10 mouse cellular contexts compared by ENCODE assay signal in genomic region chr19:12463722-12464035, GRCm38 (mm10). TPM values are rescaled to one million over a fixed set of nuclear protein-coding genes. Genes with fewer than 3 reads are reported as not detected.
DNase-seq lines count a peak whose midpoint lies in the region; ATAC-seq and TF ChIP-seq lines count a peak whose summit lies in the region.
"Had no signal": no experiment of that assay in that cellular context is flagged by ENCODE, and none has a peak within 500 bp of the region (broad histone marks: within the 10 kb centered on the region; RNA-seq: fewer than 3 reads in every experiment).

No protein-coding gene starts in this region.

- no peak for TF ChIP-seq RAD21 in CH12.LX (IDR thresholded peaks at IDR 0.05; ENCODE audit: low read depth, low read length)

- no peak for TF ChIP-seq CTCF in CH12.LX (conservative IDR thresholded peaks at IDR 0.05 in 1 of 2, IDR thresholded peaks at IDR 0.05 in 1 of 2; ENCODE audit: low read depth in 2 of 2, low read length in 2 of 2)

- TF ChIP-seq EP300 in CH12.LX (IDR thresholded peaks at IDR 0.05; ENCODE audit: low read length) = no peak

- peaks cover 2% of the 10 kb centered on the region; the same call in 1 of the 2 replicates for H3K4me1 ChIP-seq in kidney, embryonic 15.5 days
- peaks cover 11 to 31% of the 10 kb centered on the region in 2 experiments for H3K4me1 ChIP-seq in CH12.LX (ENCODE audit: control insufficient read depth in 1 of 2, insufficient read depth in 2 of 2)
- 0 out of 2 replicates have a peak, but pooled peaks cover 3% of the 10 kb centered on the region for H3K4me1 ChIP-seq in brown adipose tissue, adult 24 weeks (ENCODE audit: control insufficient read depth, insufficient read depth, insufficient read length, low read length)

- no peaks in the 10 kb centered on the region for H3K27me3 ChIP-seq in kidney, embryonic 15.5 days
- H3K27me3 ChIP-seq in CH12.LX (replicated peaks) = no peaks in the 10 kb centered on the region

- no peak; the same call in 1 of the 2 replicates for ATAC-seq in kidney, embryonic 15.5 days (replicated peaks; ENCODE audit: low FRiP score)
- no peak for ATAC-seq in activated CD4-positive, CD25-positive, alpha-beta regulatory T cell, adult 4 months

- in situ Hi-C loops in CH12.LX (cut with MboI; ENCODE audit: low pct_ligation_motif_present, low pct_unique_long_range_greater_than_20kb, low sequenced_read_pairs) = loop anchor here (5.0 kb wide), 1 partner anchor 39 kb away; the partner anchor contains the start of gene Dtx4

- H3K9me3 ChIP-seq in kidney, embryonic 15.5 days (replicated peaks) = no peaks in the 10 kb centered on the region
- no peaks in the 10 kb centered on the region for H3K9me3 ChIP-seq in CH12.LX (replicated peaks; ENCODE audit: low read length)

- H3K27ac ChIP-seq in kidney, embryonic 15.5 days = 0 out of 2 replicates have a peak overlapping the region, but pooled peaks have one; percentile 18
- H3K27ac ChIP-seq in CH12.LX (ENCODE audit: insufficient read depth, low read depth) = peak overlapping the region; percentile 96
- H3K27ac ChIP-seq in brown adipose tissue, adult 24 weeks (replicated peaks; ENCODE audit: low read depth, low read length) = peak overlapping the region; percentile 87

- 0 out of 2 replicates have a peak, but pooled peaks have one; percentile 36 for TF ChIP-seq POLR2A in CH12.LX (IDR thresholded peaks at IDR 0.05; ENCODE audit: low read depth, low read length)

- H3K36me3 ChIP-seq in kidney, embryonic 15.5 days = no peaks in the 10 kb centered on the region
- peaks cover 6 to 56% of the 10 kb centered on the region in 2 experiments for H3K36me3 ChIP-seq in CH12.LX (replicated peaks in 1 of 2; ENCODE audit: control insufficient read depth in 1 of 2, insufficient read depth in 1 of 2, low read length in 1 of 2)

- H3K4me2 ChIP-seq in kidney, embryonic 15.5 days = no peak overlapping the region
- H3K4me2 ChIP-seq in CH12.LX (ENCODE audit: insufficient read depth, low read depth, poor library complexity, severe bottlenecking) = peak overlapping the region; percentile 87

- peaks cover 50% of the 10 kb centered on the region for H3K79me2 ChIP-seq in CH12.LX (replicated peaks; ENCODE audit: control insufficient read depth, extremely low read depth, insufficient read depth, poor library complexity, severe bottlenecking)

- H3K4me3 ChIP-seq in kidney, embryonic 15.5 days (replicated peaks) = no peak overlapping the region
- H3K4me3 ChIP-seq in CH12.LX (replicated peaks in 1 of 3; ENCODE audit: low read depth in 2 of 3, low read length in 2 of 3, poor library complexity in 1 of 3) = peak overlapping the region; percentile 74 to 99 (median 92)
- peak overlapping the region; percentile 44 for H3K4me3 ChIP-seq in brown adipose tissue, adult 24 weeks (ENCODE audit: insufficient read depth, low read depth, low read length)
- H3K4me3 ChIP-seq: left cerebral cortex, adult 2 months had no signal

- DNase-seq in kidney, adult 9 months = no peak
- DNase-seq in CH12.LX (ENCODE audit: extremely low read depth) = no peak
- peak; percentile 76 for DNase-seq in lung, postnatal 10 days
- DNase-seq in testis, postnatal 14 days (ENCODE audit: low spot score) = no peak
- DNase-seq in cerebellum, adult 11-12 months = no peak

- dilution Hi-C loops in CH12.LX (cut with MboI; ENCODE audit: extremely low pct_ligation_motif_present, extremely low pct_unique_long_range_greater_than_20kb, low sequenced_read_pairs) = no loop called here

- WGBS in kidney, embryonic 15.5 days = 27% methylated on average over 1 of the region's 1 CpGs

- no peak overlapping the region for H3K9ac ChIP-seq in kidney, embryonic 15.5 days
- H3K9ac ChIP-seq in CH12.LX (ENCODE audit: insufficient read depth, low read depth) = peak overlapping the region; percentile 88

TF ChIP-seq in CH12.LX, 34 proteins besides CTCF, POLR2A, EP300 and RAD21:
- TF ChIP-seq USF2 (conservative IDR thresholded peaks at IDR 0.05; ENCODE audit: low read depth, low read length) (no peak), MYC (IDR thresholded peaks at IDR 0.05; ENCODE audit: low read depth, low read length) (no peak), CHD1 (IDR thresholded peaks at IDR 0.05; ENCODE audit: low read depth, low read length) (no peak), ZKSCAN1 (IDR thresholded peaks at IDR 0.05; ENCODE audit: borderline replicate concordance, low read depth, low read length) (no peak), MEF2A (IDR thresholded peaks at IDR 0.05; ENCODE audit: borderline replicate concordance, low read depth, low read length) (no peak), ETS1 (conservative IDR thresholded peaks at IDR 0.05; ENCODE audit: low read depth, low read length) (no peak), E2F4 (IDR thresholded peaks at IDR 0.05; ENCODE audit: insufficient replicate concordance, low read depth, low read length) (no peak), BHLHE40 (IDR thresholded peaks at IDR 0.05; ENCODE audit: low read depth, low read length) (no peak), USF1 (IDR thresholded peaks at IDR 0.05; ENCODE audit: low read depth, low read length) (no peak), ELF1 (IDR thresholded peaks at IDR 0.05; ENCODE audit: low read depth, low read length) (no peak), MAZ (IDR thresholded peaks at IDR 0.05; ENCODE audit: low read depth, low read length) (0 out of 2 replicates have a peak, but pooled peaks have one; percentile 29), TCF12 (IDR thresholded peaks at IDR 0.05; ENCODE audit: low read depth, low read length) (0 out of 2 replicates have a peak, but pooled peaks have one; percentile 24), PAX5 (IDR thresholded peaks at IDR 0.05; ENCODE audit: low read length) (no peak), IRF4 (IDR thresholded peaks at IDR 0.05; ENCODE audit: low read depth, low read length) (no peak), POLR2AphosphoS2 (IDR thresholded peaks at IDR 0.05; ENCODE audit: low read depth, low read length) (0 out of 2 replicates have a peak, but pooled peaks have one; percentile 9), NRF1 (IDR thresholded peaks at IDR 0.05; ENCODE audit: low read depth, low read length) (no peak), MAX (IDR thresholded peaks at IDR 0.05; ENCODE audit: low read length) (no peak), ZNF384 (IDR thresholded peaks at IDR 0.05; ENCODE audit: low read depth, low read length) (no peak), ZMIZ1 (IDR thresholded peaks at IDR 0.05; ENCODE audit: low read depth, low read length) (peak; percentile 10; the same call in 1 of the 2 replicates), NELFE (IDR thresholded peaks at IDR 0.05; ENCODE audit: low read depth, low read length) (no peak), CHD2 (IDR thresholded peaks at IDR 0.05; ENCODE audit: low read length) (no peak), SMC3 (IDR thresholded peaks at IDR 0.05; ENCODE audit: low read depth, low read length) (no peak), ZC3H11A (IDR thresholded peaks at IDR 0.05; ENCODE audit: low read depth, low read length) (no peak), TBP (conservative IDR thresholded peaks at IDR 0.05; ENCODE audit: low read depth, low read length) (0 out of 2 replicates have a peak, but pooled peaks have one; percentile 57), SIN3A (IDR thresholded peaks at IDR 0.05; ENCODE audit: low read length) (peak; percentile 65; the same call in 1 of the 2 replicates), HCFC1 (IDR thresholded peaks at IDR 0.05; ENCODE audit: low read depth, low read length) (no peak), RCOR1 (conservative IDR thresholded peaks at IDR 0.05; ENCODE audit: low read depth, low read length) (no peak)
TF ChIP-seq in CH12.LX: peak in this region for 6.

RNA-seq across cellular contexts. Expression of gene Mpeg1, which starts 3.1 kb away (rescaled TPM):
- 0.57 and 0.62 TPM in 2 replicates for polyA plus RNA-seq in kidney, embryonic 15.5 days (2015; fragmentation: Nextera tagmentation; extraction: Ambion mirVana)
- 43.8 and 53.6 TPM in 2 replicates for total RNA-seq in CH12.LX (2012; rRNA removed)
- total RNA-seq in CH12.LX (2014; rRNA removed) = 67.0 and 68.0 TPM in 2 replicates
- 241 and 270 TPM in 2 replicates for polyA plus RNA-seq in CH12.LX (2012; ENCODE audit: insufficient read length, low read depth)
- 6.3 and 7.9 TPM in 2 replicates for polyA plus RNA-seq in brown adipose tissue, adult 24 weeks (2012; ENCODE audit: insufficient read depth, insufficient read length, missing spikeins)
- under 1 TPM in 1 of 2 experiments, not detected in 1; 0.28 TPM for polyA plus RNA-seq in activated CD4-positive, CD25-positive, alpha-beta regulatory T cell, adult 4 months (2017; shearing (Covaris generic))

RNA-seq across cellular contexts. Expression of gene Pfpl, which starts 36.0 kb away (rescaled TPM):
- polyA plus RNA-seq in kidney, embryonic 15.5 days (2015; fragmentation: Nextera tagmentation; extraction: Ambion mirVana) = not detected in 2 replicates
- total RNA-seq in CH12.LX (2012; rRNA removed) = not detected in 2 replicates
- not detected in 2 replicates for total RNA-seq in CH12.LX (2014; rRNA removed)
- not detected in 2 replicates for polyA plus RNA-seq in CH12.LX (2012; ENCODE audit: insufficient read length, low read depth)
- not detected in 2 replicates for polyA plus RNA-seq in brown adipose tissue, adult 24 weeks (2012; ENCODE audit: insufficient read depth, insufficient read length, missing spikeins)
- polyA plus RNA-seq in activated CD4-positive, CD25-positive, alpha-beta regulatory T cell, adult 4 months (2017; shearing (Covaris generic)) = under 1 TPM in 1 of 2 experiments, not detected in 1; 0.33 TPM
- total RNA-seq: gastrocnemius, adult 8-10 months; left cerebral cortex, adult 2 months had no signal

RNA-seq across cellular contexts. Expression of gene Dtx4, which starts 37.6 kb away (rescaled TPM):
- 6.2 and 6.7 TPM in 2 replicates for polyA plus RNA-seq in kidney, embryonic 15.5 days (2015; fragmentation: Nextera tagmentation; extraction: Ambion mirVana)
- total RNA-seq in CH12.LX (2012; rRNA removed) (19.2 and 21.2 TPM in 2 replicates), CH12.LX (2014; rRNA removed) (15.6 and 16.4 TPM in 2 replicates)
- polyA plus RNA-seq in CH12.LX (2012; ENCODE audit: insufficient read length, low read depth) = 28.7 and 30.5 TPM in 2 replicates
- polyA plus RNA-seq in brown adipose tissue, adult 24 weeks (2012; ENCODE audit: insufficient read depth, insufficient read length, missing spikeins) = 8.0 and 8.5 TPM in 2 replicates
- 1 to 10 TPM; 3.5 to 3.7 TPM for polyA plus RNA-seq in activated CD4-positive, CD25-positive, alpha-beta regulatory T cell, adult 4 months (2017; shearing (Covaris generic))

RNA-seq across cellular contexts. Expression of gene Olfr1441, which starts 46.4 kb away (rescaled TPM):
- polyA plus RNA-seq in kidney, embryonic 15.5 days (2015; fragmentation: Nextera tagmentation; extraction: Ambion mirVana) = not detected in 2 replicates
- total RNA-seq in CH12.LX (2012; rRNA removed) (0.13 TPM in 1 of 2 replicates, not detected in the other), CH12.LX (2014; rRNA removed) (not detected in 2 replicates)
- polyA plus RNA-seq in CH12.LX (2012; ENCODE audit: insufficient read length, low read depth) = not detected in 2 replicates
- polyA plus RNA-seq in brown adipose tissue, adult 24 weeks (2012; ENCODE audit: insufficient read depth, insufficient read length, missing spikeins) = not detected in 2 replicates
- not detected for polyA plus RNA-seq in activated CD4-positive, CD25-positive, alpha-beta regulatory T cell, adult 4 months (2017; shearing (Covaris generic))
- total RNA-seq: gastrocnemius, adult 8-10 months; left cerebral cortex, adult 2 months had no signal

Comparison
In these comparisons a context has a peak if more than half of its experiments do, and no peak if none do; other contexts are left out.
1. H3K27ac ChIP-seq: peak in every context shown above with its lines; median percentile 96 in CH12.LX; 87 in brown adipose tissue, adult 24 weeks; 18 in kidney, embryonic 15.5 days.
2. RNA of gene Mpeg1, which starts 3.1 kb away (polyA plus RNA-seq): 241 to 270 TPM in CH12.LX; 6.3 to 7.9 TPM in brown adipose tissue, adult 24 weeks, 0.57 to 0.62 TPM in kidney, embryonic 15.5 days and 0.28 TPM in activated CD4-positive, CD25-positive, alpha-beta regulatory T cell, adult 4 months; every median in the first group is over 10 times any median in the second.